Mouse (Mus musculus) left cerebral cortex, postnatal 36 days (tissue): ENCODE results near the gene Cyp8b1. TPM values are rescaled to one million over a fixed set of nuclear protein-coding genes. Genes with fewer than 3 reads are reported as not detected.

Experiments used
- DNase-seq, 2 experiments: peaks; one replicate each; pipeline ENCODE4 v3.0.0; 2021 to 2022; ENCODE audit warnings: low spot score in 2 of 2, mixed read lengths in 1 of 2
- intact Hi-C: fragments of 180-260 bp; cut with DNase I; formaldehyde crosslinking; loops from one replicate; pipeline ENCODE4 v1.15.1; 2025
- total RNA-seq, 2 experiments: library from RNA; stranded (reverse); gene quantifications; 2 replicates each; pipeline ENCODE4 v1.2.3; 2021

Gene Cyp8b1
- total RNA-seq, 2 experiments from 2014 or later = not detected

DNA sequence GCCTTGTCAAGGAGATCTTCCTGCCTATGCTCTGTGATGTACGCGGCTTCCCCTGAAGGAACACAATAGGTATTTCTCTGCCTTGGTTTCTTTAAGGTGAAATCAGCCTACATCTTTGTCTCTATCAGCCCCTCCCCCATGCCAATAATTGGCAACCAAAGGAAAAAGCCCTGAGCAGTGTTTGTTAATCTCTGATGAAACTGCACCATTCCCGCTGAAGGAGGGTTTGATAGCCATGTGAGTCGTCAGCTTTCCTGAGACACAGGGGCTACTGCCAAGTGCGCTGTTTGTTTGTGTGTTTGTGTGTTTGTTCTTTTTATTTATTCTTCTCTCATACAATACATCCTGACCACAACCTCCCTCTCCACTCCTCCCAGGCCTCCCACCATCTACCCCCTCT is 7.8 kb upstream of the Cyp8b1 start:
- no peak for DNase-seq
- intact Hi-C loops = no loop called here

DNA sequence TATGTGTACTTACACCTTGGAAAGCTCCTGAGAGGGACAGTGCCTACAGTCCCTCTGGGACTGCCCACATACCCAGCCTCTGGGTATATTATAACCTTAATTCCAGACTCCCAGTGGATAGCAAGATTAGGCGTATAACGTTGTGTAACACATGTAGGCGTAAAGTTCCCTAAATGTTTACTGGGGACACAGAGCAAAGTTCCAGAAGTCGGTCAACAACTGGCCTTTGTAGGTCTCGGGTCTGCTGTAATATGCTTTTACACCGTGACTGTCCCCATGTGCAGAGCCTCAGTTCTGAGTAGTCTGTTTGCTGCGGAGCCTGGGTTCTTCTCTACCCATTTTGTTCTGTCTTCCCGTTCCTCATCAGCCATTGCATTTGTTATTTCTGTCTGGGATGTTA is 7.3 kb upstream of the Cyp8b1 start:
- no peak for DNase-seq
- intact Hi-C loops = no loop called here

DNA sequence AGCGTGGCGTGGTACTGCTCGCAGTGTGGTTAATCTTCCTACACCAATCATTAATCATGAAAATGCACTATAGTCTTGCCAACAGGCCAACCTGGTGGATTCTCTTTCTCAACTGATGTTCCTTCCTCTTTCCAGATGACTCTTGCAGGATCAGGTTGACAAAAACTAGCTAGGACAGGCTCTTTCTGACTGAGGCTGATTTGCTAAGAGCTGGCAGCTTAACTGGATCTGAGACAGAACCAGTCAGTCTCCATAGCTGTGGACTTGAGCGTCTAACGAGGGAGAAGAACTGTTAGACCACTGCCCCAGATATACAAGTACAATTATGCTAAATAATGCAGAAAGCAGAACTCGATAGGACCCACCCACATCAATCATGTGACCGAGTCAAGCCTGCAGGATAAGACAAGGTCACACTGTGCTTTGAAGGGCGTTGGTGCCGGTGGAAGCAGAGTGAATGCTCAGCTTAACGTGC is 3.0 kb upstream of the Cyp8b1 start:
- intact Hi-C loops = no loop called here
- no peak for DNase-seq

DNA sequence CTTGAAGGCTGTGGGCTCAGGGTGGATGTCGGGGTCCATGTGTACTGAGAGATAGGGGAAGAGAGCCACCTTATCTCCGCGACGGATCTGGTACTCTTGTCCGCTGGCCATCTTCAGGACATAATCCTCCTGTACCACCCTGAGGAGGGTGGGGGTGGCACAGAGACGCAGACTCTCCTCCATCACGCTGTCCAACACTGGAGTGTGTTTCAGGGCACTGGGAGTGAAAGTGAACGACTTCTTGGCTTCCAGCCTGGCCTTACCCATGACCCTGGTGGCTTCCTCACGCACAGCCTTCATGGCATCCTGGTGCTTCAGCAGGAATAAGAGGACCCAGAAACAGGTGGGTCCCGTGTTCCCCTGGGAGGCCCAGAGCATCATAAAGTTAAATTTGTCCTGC is 1.0 kb downstream of the Cyp8b1 start:
- intact Hi-C loops = no loop called here
- DNase-seq = no peak

DNA sequence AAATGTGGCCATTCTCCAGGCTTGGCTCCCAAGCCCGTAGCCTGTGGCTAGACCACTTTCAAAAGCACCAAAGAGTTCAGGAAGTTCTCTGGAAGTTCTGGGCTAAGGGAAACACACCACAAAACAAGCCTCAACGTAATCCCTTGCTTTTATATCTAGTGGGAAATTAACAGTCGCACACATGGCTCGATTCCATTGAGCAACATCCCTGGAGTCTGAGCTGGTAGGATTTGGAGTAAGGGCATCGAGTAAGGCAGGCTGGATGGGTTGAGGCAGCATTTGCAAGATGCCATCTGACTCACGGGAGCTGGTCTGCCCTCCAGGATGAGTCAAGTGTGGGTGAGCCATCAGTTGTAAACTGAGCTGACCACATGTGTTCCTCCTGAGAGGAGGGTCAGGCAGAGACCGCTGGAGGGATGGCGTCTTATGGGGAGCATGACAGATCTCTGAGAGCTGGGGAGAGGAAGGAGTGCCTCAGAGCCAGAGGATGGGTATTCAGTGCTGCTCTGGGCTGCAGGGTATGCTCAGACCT is 1.8 kb downstream of the Cyp8b1 start:
- intact Hi-C loops = no loop called here

DNA sequence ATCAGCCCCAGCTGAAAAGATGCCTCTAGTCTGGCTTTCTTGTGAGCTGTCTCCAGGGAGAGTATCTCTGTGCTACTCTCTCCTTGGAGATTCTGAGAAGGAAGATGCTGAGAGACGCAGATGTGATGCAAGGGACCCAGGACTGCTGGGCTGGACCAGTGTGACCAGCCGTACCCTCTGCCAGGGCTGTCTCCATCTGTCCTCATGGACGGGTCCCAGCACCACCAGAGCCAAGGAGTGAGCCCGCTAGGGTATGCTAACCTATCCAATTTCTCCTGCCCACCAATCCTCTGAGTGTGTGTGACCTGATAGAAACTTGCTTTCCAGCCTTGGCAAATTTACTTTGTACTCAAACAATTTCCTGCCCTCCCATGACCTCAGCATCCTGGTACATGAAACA is 3.3 kb downstream of the Cyp8b1 start:
- intact Hi-C loops = no loop called here
- no peak for DNase-seq

More for the DNA sequence above, 1.8 kb downstream of the Cyp8b1 start:
- DNase-seq = no peak

DNA sequence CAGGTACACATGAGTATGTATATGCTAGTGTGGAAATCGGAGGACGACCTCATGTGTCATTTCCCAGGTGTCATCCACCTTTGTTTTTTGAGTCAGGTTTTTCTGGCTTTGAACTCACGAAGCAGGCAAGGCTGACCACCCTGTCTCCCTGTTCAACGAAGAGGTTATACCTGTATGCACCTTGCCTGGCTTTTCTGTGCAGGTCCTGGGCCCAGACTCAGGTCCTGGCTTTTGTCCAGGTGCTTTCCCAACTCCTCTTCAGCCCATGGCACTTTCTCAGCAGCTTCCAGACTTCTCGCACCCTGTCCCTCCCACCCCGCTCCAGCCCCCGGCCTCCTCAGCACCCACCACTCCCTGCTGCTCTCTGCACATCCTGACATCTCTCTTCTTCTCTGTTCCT is 4.9 kb downstream of the Cyp8b1 start:
- intact Hi-C loops = no loop called here
- no peak for DNase-seq

DNA sequence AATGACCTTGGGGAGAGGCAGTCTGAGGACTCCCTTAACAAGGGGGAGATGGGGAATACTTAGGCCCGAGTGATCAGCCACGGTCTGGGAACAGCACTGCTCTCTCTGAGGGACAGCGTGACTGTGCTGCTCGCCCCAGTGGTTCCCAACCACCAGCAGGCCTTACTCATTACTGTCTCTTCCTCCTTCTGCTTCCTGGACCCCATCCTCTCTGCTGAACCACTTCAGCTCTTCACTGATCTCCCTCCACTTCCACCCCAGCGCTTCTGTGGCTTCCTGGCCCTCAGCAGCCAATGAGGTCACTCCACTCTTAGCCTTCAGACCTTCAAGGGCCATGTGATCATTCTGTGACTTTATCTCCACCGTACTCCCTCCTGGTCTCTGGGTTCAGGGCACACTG is 6.5 kb downstream of the Cyp8b1 start:
- intact Hi-C loops = no loop called here
- no peak for DNase-seq

DNA sequence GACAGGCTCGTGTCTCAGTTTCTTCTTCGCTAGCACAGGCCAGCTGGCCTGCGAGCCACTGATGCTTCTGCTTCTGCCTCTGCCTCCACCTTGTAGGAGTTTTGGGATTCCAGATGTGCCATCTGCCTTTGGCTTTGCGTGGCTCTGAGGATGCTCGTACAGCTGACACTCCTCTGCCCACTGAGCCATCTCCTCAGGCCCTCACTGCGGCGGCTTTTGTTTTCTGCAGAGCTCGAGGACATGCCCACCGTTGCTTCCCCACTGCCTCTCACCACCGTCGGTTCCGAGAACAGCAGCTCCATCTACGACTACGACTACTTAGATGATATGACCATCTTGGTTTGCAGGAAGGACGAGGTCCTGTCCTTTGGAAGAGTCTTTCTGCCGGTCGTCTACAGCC is 7.8 kb downstream of the Cyp8b1 start:
- intact Hi-C loops = no loop called here
- DNase-seq = no peak

DNA sequence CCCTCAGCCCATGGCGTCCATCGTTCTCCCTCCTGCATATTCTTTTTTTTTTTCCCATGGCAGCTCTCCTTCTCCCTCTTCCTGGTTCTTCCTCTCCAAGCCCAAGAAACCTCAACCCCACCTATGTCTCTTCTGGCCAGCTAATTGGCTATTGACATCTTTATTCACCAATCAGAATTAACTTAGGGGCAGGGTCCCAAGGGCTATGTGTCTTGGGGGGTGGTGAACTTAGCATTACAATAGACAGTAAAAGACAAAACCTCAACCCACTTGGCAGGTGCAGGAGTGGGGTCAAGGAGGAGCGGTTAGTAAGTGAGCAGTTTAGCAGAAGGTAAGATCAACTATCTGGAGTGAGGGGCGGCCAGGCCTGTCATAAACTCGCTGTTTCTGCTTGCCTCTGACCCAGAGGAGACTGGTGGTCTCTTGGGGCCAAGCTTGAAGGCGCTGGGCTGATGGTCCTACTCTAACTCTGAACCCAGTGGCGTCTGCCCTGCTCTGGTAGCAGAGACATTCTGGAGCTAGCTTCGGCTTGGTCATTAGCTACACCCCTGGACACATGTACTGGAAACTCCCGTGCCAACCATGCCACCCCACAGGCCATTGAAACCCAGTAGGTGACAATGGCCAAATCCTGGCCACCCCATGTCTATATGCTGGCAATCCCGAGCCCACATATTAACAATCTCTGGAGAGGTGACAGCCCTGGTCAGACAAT is 8.6 kb downstream of the Cyp8b1 start:
- peak in 1 of 2 experiments; percentile 2 for DNase-seq
- intact Hi-C loops = no loop called here

DNA sequence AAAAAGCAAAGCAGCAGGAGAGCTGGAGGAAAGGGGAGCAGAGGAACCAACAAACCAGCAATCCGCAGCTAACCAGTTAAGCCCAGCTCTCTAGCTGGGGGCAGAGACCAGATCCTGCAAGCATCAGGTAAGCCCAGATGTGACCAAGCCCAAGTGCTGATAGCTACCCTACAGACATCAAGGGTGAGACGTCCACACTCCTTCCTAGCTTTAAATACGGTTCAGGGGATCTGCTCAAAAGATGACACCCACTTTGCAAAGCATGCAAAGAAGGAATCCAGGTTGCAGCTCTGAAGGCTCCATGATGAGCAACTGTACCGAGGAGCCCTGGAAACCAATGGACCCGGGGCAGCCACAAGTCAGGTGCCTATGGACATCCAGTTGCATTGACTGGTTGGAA is 9.6 kb downstream of the Cyp8b1 start:
- peak in 1 of 2 experiments; percentile 15 for DNase-seq
- intact Hi-C loops = no loop called here

DNA sequence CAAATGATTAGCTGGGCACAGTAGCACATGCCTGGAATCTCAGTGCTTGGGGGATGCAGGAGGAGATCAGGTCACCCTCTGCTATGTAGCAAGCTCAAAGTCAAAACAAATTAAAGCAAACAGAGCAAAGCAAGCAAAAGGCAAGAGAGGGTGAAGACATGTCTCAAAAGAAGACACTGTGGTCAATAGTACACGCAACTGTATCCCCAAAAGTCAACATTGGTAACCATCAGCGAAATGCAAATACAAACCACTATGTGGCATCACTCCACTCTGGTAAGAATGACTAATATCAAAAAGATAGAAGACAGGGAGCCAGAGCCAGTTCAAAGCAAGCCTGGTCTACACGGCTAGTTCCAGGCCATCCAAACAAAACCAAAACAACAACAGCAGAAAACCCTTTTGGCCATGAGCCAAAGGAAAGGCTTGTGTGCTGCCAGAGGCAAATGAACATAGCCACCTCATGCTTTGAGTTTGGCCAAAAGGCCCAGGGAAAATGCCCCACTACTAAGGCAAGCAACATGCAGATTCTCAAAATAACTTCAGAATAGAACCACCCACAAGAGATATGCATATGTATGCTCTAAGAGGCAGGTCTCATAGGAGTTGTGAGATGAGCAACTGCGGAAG is 10.4 kb downstream of the Cyp8b1 start:
- intact Hi-C loops = no loop called here
- DNase-seq = peak; percentile 49 to 53

DNA sequence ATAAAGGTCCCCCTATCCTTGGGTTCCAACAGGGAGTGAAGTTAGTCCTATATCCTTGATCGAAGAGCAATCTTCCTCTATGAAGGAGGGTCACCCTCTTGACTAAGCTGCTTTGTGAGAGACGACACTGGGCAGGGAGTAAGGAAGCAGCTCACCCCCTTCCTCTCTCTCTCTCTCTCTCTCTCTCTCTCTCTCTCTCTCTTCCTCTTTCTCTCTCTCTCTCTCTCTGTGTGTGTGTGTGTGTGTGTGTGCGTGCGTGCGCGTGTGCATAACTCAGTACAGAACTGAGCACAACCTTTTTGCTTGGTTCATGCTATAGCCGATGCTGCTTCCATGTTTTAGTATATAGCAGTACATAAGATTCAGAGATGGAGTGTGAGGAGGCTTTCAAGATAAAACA is 11.2 kb downstream of the Cyp8b1 start:
- intact Hi-C loops = no loop called here
- DNase-seq = peak in 1 of 2 experiments; percentile 2

DNA sequence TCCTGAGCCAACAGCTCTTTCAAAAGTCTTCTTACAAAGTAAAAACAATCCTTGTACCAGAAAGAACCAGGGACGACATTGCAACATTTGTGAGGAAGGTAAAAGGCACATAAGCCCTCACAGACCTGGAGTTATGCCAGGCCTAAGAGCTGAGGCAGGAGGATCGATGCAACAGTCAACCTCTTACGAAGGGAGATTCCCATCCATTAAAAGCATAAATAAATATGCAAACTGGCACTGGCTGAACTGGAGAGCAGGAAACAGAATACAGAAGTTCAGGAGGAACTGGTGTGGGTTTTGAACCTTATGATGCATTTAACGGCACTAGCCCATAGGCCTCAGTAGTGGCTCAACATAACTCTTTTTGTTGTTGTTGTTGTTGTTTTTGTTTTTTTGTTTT is 11.8 kb downstream of the Cyp8b1 start:
- intact Hi-C loops = no loop called here
- DNase-seq = peak in 1 of 2 experiments; percentile 1

DNA sequence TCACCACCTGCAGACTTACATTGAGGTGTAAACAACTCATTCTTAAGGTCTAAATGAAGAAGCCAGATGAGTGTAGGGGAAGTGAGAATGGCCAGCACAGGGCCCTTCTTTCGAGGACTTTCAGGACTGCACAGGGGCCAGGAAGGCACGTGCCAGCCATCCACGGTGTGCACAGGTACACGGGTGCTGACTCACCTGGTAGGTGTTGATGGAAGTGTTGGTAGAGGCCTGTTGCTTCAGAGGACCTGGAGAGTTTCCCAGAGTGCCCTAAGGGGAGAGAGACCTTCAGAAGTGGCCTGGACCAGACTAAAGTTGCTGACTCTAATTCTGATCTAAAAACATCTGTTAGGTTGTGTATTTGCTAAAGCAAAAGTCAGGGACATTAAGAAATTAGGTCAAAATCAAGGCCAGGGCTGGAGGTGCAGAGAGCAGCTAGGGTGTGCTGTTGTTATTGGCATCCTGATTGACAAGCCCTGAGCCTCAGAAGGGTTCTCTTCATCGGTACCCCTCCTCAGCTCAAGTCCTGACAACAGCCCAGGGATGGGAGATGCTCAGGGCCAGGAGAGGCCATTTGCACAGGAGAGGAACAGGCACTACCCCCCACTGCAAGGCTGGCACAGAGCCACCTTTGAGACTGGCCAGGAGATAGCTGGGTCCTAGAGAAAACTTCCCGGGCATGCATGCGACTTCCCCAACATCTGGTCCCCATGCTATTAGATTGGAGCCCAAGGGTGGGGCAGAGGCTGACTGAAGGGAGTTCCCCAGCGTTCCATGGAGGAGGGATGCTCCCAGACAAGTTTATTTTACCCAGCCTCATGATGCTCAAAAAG is 12.4 kb downstream of the Cyp8b1 start:
- intact Hi-C loops = no loop called here
- DNase-seq = no peak

DNA sequence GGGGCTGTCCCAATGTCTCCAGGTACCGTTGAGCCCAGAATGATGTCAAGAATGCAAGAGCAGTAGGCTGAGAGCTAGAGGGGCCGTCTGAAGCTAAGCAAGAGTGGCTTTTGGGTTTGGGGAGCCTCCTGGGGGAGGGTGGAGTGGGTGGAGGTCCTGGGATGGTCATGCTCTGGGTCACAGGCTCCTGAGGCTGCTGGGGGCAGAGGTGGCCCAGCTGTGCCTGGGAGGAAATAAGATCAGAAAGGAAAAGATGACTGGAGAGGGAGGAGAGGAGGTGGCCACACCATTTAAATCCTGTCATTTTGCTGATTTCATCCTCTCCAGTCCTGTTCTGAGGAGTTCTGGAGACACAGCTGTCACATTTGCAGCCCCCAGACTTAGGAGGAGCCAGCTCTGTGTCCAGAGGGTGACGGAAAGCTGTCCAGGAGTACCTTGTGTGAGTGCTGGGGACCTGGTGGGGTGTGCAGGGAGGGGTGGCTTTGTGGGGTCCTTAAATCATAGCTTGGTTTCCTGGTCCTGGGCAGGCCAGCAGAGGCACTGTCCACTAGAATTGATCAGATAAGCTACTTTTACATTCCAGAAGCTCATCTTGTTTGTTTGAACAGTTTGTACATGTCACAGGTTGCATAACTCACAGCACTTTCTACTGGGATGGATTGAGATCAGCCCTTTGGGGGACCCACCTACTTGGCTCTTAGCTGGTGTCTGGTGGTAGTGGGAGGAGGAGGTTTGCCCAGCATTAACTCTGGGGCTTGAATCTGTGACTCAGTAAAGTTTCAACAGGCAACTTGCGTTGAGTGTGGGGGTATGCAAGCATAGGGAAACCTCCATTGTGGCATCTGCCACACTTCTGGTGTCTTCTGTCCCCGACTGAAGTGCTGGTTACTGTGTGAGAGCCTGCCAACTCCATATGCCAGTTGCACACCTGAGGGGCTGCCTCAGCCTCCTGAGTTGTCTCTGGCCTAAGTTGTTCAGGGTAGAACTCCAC is 14.1 kb downstream of the Cyp8b1 start:
- DNase-seq = no peak
- intact Hi-C loops = no loop called here

DNA sequence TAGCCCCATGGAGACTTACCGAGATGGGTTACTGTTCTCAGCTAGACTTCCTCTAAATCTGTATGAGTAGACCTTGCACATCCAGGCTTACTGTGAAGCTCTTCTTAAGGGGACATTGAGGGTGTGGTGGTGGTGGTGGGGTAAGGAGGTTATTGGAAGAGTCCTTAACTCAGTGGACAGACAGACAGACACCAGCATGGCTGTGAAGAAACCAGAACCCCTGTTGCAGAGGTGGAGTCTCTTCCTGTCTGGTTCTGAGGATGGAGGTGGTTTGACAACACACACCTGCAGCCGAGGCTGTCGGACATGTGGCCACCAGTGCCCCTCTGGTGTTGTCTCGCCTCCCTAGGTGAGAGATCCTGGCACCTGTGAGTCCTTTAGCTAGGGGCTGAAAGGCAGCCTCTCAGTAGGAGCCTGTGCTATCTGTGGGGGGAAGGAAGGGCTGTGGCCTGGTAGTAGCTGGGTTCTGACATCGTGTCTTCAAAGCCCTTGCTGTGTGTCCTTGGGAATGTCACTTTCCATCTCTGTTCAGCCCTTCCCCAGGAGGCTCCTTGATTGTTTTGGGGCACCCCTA is 15.7 kb downstream of the Cyp8b1 start:
- intact Hi-C loops = no loop called here
- DNase-seq = peak in 1 of 2 experiments; percentile 1

DNA sequence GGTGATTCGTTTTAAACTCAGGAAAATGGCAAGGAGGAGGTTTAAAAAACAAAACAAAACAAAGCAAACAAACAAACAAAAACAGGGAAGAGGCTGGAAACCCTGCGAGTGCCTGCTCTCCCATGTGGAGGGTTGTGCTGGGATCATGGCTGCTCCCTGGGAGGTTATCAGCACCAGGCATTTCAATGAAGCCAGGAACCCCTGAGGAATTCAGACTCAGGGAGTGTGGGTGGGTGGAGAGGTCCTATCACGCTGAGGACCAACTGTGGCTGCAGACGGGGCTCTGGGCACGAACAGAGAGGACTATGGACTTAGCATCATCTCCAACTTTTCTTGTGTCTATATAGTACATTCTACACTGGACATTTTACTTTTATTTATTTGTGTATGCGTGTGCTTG is 16.8 kb downstream of the Cyp8b1 start:
- DNase-seq = peak in 1 of 2 experiments; percentile 2

DNA sequence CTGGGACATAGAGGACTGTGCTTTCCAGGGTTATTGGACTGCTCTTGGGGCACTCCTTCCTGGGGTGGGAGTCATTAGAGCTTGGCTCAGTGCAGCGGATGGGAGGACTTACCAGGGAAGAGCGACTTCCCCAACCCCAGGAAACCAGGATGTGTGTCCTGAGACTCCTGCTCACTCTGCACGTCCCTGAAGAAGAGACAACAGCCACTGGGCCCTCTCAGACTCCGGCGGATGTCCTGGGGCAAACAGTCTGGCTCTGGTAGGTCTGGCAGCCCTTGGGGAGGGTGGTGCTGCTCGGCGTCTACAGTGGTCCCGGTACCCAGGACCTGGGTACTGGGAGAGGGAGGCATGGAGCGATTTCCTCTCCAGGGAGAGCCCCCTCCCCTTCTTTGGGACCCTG is 17.9 kb downstream of the Cyp8b1 start, which contains the start of gene Ackr2:
Gene Ackr2, plus strand, starts transcription at position 111 of the 400 bp plus-strand sequence.
- DNase-seq = peak in 1 of 2 experiments; percentile 2
- intact Hi-C loops = no loop called here

More for the DNA sequence above, 16.8 kb downstream of the Cyp8b1 start:
- intact Hi-C loops = no loop called here
